Mouse (Mus musculus) midbrain, embryonic 16.5 days (tissue): ENCODE results near the gene Gtf3c4. TPM values are rescaled to one million over a fixed set of nuclear protein-coding genes. Genes with fewer than 3 reads are reported as not detected.

Source experiments
- ATAC-seq: fragments of 200-750 bp; cut with Nextera tagmentation; 2 replicates; pipeline ENCODE4 v1.8.0; 2017; ENCODE audit warnings: moderate TSS enrichment
- H3K27ac ChIP-seq: fragments of 300-500 bp; sonication (generic); 2 replicates; pipeline ENCODE4 v1.5.1; 2014; ENCODE audit warnings: mild to moderate bottlenecking, low read length, mixed read lengths
- H3K27me3 ChIP-seq: fragments of 300-500 bp; sonication (generic); 2 replicates; pipeline ENCODE4 v1.6.1; 2014; ENCODE audit warnings: low read depth, low read length, mixed read lengths; ENCODE audit not compliant: control insufficient read depth, insufficient read depth
- H3K36me3 ChIP-seq: fragments of 300-500 bp; sonication (generic); 2 replicates; pipeline ENCODE4 v1.6.1; 2014; ENCODE audit warnings: mild to moderate bottlenecking, low read length, moderate library complexity, mixed read lengths; ENCODE audit not compliant: control insufficient read depth, insufficient read depth
- H3K4me1 ChIP-seq: fragments of 300-500 bp; sonication (generic); 2 replicates; pipeline ENCODE4 v1.6.1; 2014; ENCODE audit warnings: mild to moderate bottlenecking, low read length, mixed read lengths; ENCODE audit not compliant: control insufficient read depth, insufficient read depth
- H3K4me2 ChIP-seq: fragments of 300-500 bp; sonication (generic); 2 replicates; pipeline ENCODE4 v1.6.1; 2014; ENCODE audit warnings: mild to moderate bottlenecking, low read length, mixed read lengths
- H3K4me3 ChIP-seq: fragments of 300-500 bp; sonication (generic); 2 replicates; pipeline ENCODE4 v1.5.1; 2014; ENCODE audit warnings: low read depth, mild to moderate bottlenecking, low read length, moderate library complexity, mixed read lengths
- H3K9ac ChIP-seq: fragments of 300-500 bp; sonication (generic); 2 replicates; pipeline ENCODE4 v1.6.1; 2014; ENCODE audit warnings: low read depth, low read length, mixed read lengths
- H3K9me3 ChIP-seq: fragments of 300-500 bp; sonication (generic); replicated peaks from 2 replicates; pipeline ENCODE4 v1.6.1; 2014; ENCODE audit warnings: mild to moderate bottlenecking, low read length, mixed read lengths; ENCODE audit not compliant: control insufficient read depth, poor library complexity, severe bottlenecking
- WGBS: fragments of 180-500 bp; shearing (Covaris S2); extraction: QIAGEN DNeasy Blood & Tissue Kit; methylation state at CpG from one replicate; pipeline ENCODE4 v1.1.7; 2014; 5-methylcytosine and 5-hydroxymethylcytosine counted together
- polyA plus RNA-seq: library from polyadenylated mRNA; unstranded; fragments of >200 nt; fragmentation: Nextera tagmentation; extraction: Ambion mirVana; gene quantifications from 2 replicates; pipeline ENCODE4 v1.2.1, GENCODE M21; 2015

Gtf3c4 gene
- polyA plus RNA-seq, 1 experiment from 2014 or later, result 18.7 TPM

- WGBS, result 43% methylated on average over 4 of the region's 4 CpGs
- ATAC-seq, result no peak
- no peaks in the 10 kb centered on the region for H3K4me1 ChIP-seq
Observed at GRCm38 (mm10) chr2:28829265-28829664, 10.9 kb downstream of the Gtf3c4 start.

GRCm38 (mm10) chr2:28818866-28819265 is 21.3 kb downstream of the Gtf3c4 start:
- H3K36me3 ChIP-seq, result no peaks in the 10 kb centered on the region
- H3K9ac ChIP-seq, result no peak overlapping the region
- H3K4me2 ChIP-seq, result no peak overlapping the region
- H3K9me3 ChIP-seq, result no peaks in the 10 kb centered on the region
- H3K4me3 ChIP-seq, result no peak overlapping the region
- no peaks in the 10 kb centered on the region for H3K27me3 ChIP-seq
- H3K4me1 ChIP-seq, result no peaks in the 10 kb centered on the region
- no peak for ATAC-seq
- H3K27ac ChIP-seq, result no peak overlapping the region
- WGBS, result 82% methylated on average over 4 of the region's 4 CpGs

More at GRCm38 (mm10) chr2:28829265-28829664, 10.9 kb downstream of the Gtf3c4 start:
- Histone ChIP-seq H3K9ac (no peak overlapping the region), H3K9me3 (no peaks in the 10 kb centered on the region), H3K4me3 (no peak overlapping the region), H3K36me3 (peaks cover 51% of the 10 kb centered on the region), H3K27me3 (no peaks in the 10 kb centered on the region), H3K27ac (no peak overlapping the region), H3K4me2 (no peak overlapping the region)

- H3K27ac ChIP-seq, result no peak overlapping the region
- 35% methylated on average over 5 of the region's 5 CpGs for WGBS
- H3K4me2 ChIP-seq, result no peak overlapping the region
- no peak for ATAC-seq
- no peaks in the 10 kb centered on the region for H3K27me3 ChIP-seq
- H3K9ac ChIP-seq, result no peak overlapping the region
- no peaks in the 10 kb centered on the region for H3K4me1 ChIP-seq
- H3K36me3 ChIP-seq, result no peaks in the 10 kb centered on the region
- H3K4me3 ChIP-seq, result no peak overlapping the region
- no peaks in the 10 kb centered on the region for H3K9me3 ChIP-seq
Observed at GRCm38 (mm10) chr2:28810260-28811013, 29.7 kb downstream of the Gtf3c4 start.

GRCm38 (mm10) chr2:28808841-28809240 is 31.3 kb downstream of the Gtf3c4 start:
- Histone ChIP-seq H3K27me3 (no peaks in the 10 kb centered on the region), H3K9me3 (no peaks in the 10 kb centered on the region), H3K4me1 (no peaks in the 10 kb centered on the region), H3K4me2 (no peak overlapping the region), H3K9ac (no peak overlapping the region), H3K4me3 (no peak overlapping the region), H3K36me3 (no peaks in the 10 kb centered on the region), H3K27ac (no peak overlapping the region)
- WGBS, result 77% methylated on average over 6 of the region's 6 CpGs
- no peak for ATAC-seq

GRCm38 (mm10) chr2:28803406-28803805 is 36.8 kb downstream of the Gtf3c4 start:
- Histone ChIP-seq H3K4me1 (peaks cover 3% of the 10 kb centered on the region), H3K9ac (no peak overlapping the region), H3K36me3 (no peaks in the 10 kb centered on the region), H3K27me3 (no peaks in the 10 kb centered on the region), H3K9me3 (no peaks in the 10 kb centered on the region), H3K27ac (no peak overlapping the region), H3K4me3 (no peak overlapping the region), H3K4me2 (no peak overlapping the region)
- WGBS, result 95% methylated on average over 7 of the region's 7 CpGs
- ATAC-seq, result no peak

GRCm38 (mm10) chr2:28799575-28799974 is 40.6 kb downstream of the Gtf3c4 start:
- no peak overlapping the region for H3K9ac ChIP-seq
- H3K4me1 ChIP-seq, result peaks cover 15% of the 10 kb centered on the region
- WGBS, result 80% methylated on average over 2 of the region's 2 CpGs
- H3K27me3 ChIP-seq, result no peaks in the 10 kb centered on the region
- no peak overlapping the region for H3K4me3 ChIP-seq
- H3K9me3 ChIP-seq, result no peaks in the 10 kb centered on the region
- H3K4me2 ChIP-seq, result no peak overlapping the region
- no peak for ATAC-seq
- H3K27ac ChIP-seq, result no peak overlapping the region
- no peaks in the 10 kb centered on the region for H3K36me3 ChIP-seq

- WGBS, result 20% methylated on average over 3 of the region's 3 CpGs
- H3K4me3 ChIP-seq, result no peak overlapping the region
- no peak overlapping the region for H3K9ac ChIP-seq
- H3K4me1 ChIP-seq, result peaks cover 15% of the 10 kb centered on the region
- H3K27ac ChIP-seq, result peak overlapping the region; percentile 59
- H3K36me3 ChIP-seq, result no peaks in the 10 kb centered on the region
- 0 out of 2 replicates have a peak, but pooled peaks have one; percentile 12 for ATAC-seq
- no peaks in the 10 kb centered on the region for H3K27me3 ChIP-seq
- no peak overlapping the region for H3K4me2 ChIP-seq
- H3K9me3 ChIP-seq, result no peaks in the 10 kb centered on the region
Observed at GRCm38 (mm10) chr2:28798390-28798789, 41.8 kb downstream of the Gtf3c4 start.

GRCm38 (mm10) chr2:28797490-28798106 is 42.6 kb downstream of the Gtf3c4 start:
- Histone ChIP-seq H3K9me3 (no peaks in the 10 kb centered on the region), H3K27me3 (no peaks in the 10 kb centered on the region), H3K4me2 (peak overlapping the region; percentile 10), H3K27ac (peak overlapping the region; percentile 67), H3K9ac (no peak overlapping the region), H3K4me3 (no peak overlapping the region), H3K4me1 (peaks cover 15% of the 10 kb centered on the region), H3K36me3 (no peaks in the 10 kb centered on the region)
- ATAC-seq, result peak; percentile 79
- 17% methylated on average over 18 of the region's 18 CpGs for WGBS

GRCm38 (mm10) chr2:28796298-28796697 is 43.9 kb downstream of the Gtf3c4 start:
- Histone ChIP-seq H3K36me3 (no peaks in the 10 kb centered on the region), H3K27me3 (no peaks in the 10 kb centered on the region), H3K9me3 (no peaks in the 10 kb centered on the region), H3K4me2 (no peak overlapping the region), H3K4me1 (peaks cover 15% of the 10 kb centered on the region), H3K9ac (no peak overlapping the region), H3K27ac (peak overlapping the region; percentile 67), H3K4me3 (no peak overlapping the region)
- WGBS, result 68% methylated on average over 8 of the region's 8 CpGs
- ATAC-seq, result no peak
